Mouse (Mus musculus): ENCODE measurements around the gene Pnpla1. TPM values are rescaled to one million over a fixed set of nuclear protein-coding genes. Genes with fewer than 3 reads are reported as not detected.

Gene Pnpla1
- polyA plus RNA-seq, 1 experiment from 2014 or later = 0.05 TPM

DNA sequence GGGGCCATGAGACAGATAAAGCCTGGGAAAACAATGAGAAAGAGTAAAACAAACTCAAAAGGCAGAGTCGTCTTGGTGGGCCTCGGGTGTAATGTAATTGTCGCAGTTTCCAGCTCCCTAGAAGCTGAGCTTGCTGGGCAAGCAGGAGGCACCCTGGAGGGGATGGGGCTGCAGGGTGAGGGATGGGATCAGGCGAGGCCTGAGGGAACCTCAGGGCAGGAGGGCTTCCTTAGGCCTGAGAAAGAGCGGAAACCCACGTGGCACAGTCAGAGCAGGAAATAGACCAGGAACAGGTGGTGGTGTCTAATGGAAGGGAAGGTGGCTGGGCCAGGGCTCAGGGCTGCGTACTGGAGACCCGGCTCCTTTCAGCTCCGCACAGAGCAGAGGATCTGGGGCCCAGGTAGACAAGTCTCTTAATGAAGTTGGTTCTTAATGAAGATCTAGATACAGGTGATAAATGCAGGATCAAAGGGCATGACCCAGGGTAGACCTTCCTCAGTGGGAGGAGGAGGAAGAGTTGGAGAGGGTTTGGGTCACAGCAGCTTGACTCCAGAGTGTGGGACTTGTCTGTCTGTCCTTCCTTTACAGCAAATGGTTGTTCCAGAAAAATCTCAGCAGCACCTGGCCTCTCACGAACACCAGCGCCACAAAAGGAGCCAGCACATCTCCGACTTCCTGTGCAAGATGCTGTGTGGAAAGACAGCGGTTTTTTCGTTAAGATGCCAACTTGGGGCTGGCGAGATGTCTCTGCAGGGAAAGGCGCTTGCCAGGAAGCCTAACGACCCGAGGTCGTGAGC lies 76.1 kb downstream of the Pnpla1 start:
- ATAC-seq (replicated peaks) = no peak
- H3K36me3 ChIP-seq (replicated peaks) = no peaks in the 10 kb centered on the region
- H3K4me2 ChIP-seq = no peak overlapping the region
- H3K9me3 ChIP-seq = no peaks in the 10 kb centered on the region
- H3K27me3 ChIP-seq (replicated peaks) = no peaks in the 10 kb centered on the region
- no peak overlapping the region for H3K27ac ChIP-seq
- WGBS = 82% methylated on average over 19 of the region's 19 CpGs
- no peak overlapping the region for H3K4me3 ChIP-seq
- no peak overlapping the region for H3K9ac ChIP-seq
- H3K4me1 ChIP-seq = peaks cover 8% of the 10 kb centered on the region

DNA sequence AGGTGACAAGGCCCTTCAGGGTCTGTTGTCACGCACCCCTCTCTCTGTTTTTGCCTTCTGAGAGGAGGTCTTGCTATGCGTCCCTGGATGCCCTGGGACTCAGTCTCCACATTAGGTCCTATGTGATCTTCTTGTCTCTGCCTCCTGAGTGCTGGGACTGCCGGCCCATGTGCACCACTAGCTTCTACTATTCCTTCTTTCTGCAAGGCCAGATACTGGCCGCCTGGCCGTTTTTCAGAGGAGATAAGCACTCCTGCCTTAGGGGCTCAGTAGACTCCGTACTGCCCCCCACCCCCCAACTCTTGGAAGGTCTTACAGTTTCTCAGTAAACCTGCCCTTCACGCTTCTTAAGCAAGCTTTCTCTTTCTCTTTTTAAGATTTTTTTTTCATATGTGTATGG lies 77.9 kb downstream of the Pnpla1 start:
- Histone ChIP-seq H3K36me3 (replicated peaks) (no peaks in the 10 kb centered on the region), H3K27ac (no peak overlapping the region), H3K9ac (no peak overlapping the region), H3K4me3 (no peak overlapping the region), H3K4me2 (no peak overlapping the region), H3K4me1 (no peaks in the 10 kb centered on the region), H3K27me3 (replicated peaks) (no peaks in the 10 kb centered on the region), H3K9me3 (no peaks in the 10 kb centered on the region)
- no peak for ATAC-seq (replicated peaks)
- WGBS = 86% methylated on average over 7 of the region's 7 CpGs

DNA sequence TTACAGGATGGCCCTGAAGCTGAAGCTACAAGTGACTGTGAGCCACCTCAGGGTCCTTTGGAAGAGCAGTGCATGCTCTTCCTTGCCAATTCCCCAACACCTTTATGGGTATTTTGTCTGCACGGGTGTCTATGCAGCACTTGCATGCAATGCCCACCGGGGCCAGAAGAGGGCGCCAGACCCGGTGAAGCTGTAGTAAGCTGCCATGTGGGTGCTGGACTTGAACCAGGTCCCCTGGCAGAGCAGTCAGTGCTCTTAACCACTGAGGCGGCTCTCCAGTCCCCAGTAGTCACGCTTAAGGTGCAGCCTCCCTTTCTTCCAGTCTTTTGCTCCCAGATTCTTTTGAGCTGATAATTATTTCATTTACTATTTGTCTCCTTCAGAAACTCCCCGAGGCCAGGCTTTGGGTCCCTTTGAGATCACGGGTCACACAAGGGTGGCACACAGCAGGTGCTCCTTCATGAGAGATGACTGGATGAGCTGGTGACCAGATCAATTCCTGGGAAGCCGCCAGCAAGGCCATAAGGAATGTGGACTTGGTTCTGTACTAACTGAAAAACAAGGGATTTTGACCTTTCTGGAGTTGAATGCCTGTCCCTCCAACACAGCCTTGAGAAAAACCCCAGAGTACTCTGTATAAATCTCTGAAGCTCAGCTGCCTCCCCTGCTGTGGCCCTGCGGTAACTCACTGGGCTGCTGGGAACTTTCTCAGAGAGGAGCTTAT lies 78.6 kb downstream of the Pnpla1 start:
- ATAC-seq (replicated peaks) = no peak
- Histone ChIP-seq H3K4me3 (no peak overlapping the region), H3K9me3 (no peaks in the 10 kb centered on the region), H3K36me3 (replicated peaks) (no peaks in the 10 kb centered on the region), H3K9ac (no peak overlapping the region), H3K4me2 (no peak overlapping the region), H3K27ac (no peak overlapping the region), H3K4me1 (no peaks in the 10 kb centered on the region), H3K27me3 (replicated peaks) (no peaks in the 10 kb centered on the region)
- 84% methylated on average over 10 of the region's 10 CpGs for WGBS

Other genes with a start within 250 kb of the Pnpla1 start
- gene Srpk1, start 235.7 kb upstream of the Pnpla1 start, polyA plus RNA-seq (2015; fragmentation: Nextera tagmentation; extraction: Ambion mirVana) = 88.2 and 91.3 TPM in 2 replicates
- 1.4 and 1.5 TPM in 2 replicates for gene Slc26a8, start 168.2 kb upstream of the Pnpla1 start, polyA plus RNA-seq (2015; fragmentation: Nextera tagmentation; extraction: Ambion mirVana)
- 27.5 and 27.7 TPM in 2 replicates for gene Mapk14, start 167.1 kb upstream of the Pnpla1 start, polyA plus RNA-seq (2015; fragmentation: Nextera tagmentation; extraction: Ambion mirVana)
- 2.4 TPM in 2 replicates for gene AC170998.1, start 132.3 kb upstream of the Pnpla1 start, polyA plus RNA-seq (2015; fragmentation: Nextera tagmentation; extraction: Ambion mirVana)
- gene Mapk13, start 89.1 kb upstream of the Pnpla1 start, polyA plus RNA-seq (2015; fragmentation: Nextera tagmentation; extraction: Ambion mirVana) = 0.86 and 1.1 TPM in 2 replicates
- gene Brpf3, start 57.3 kb upstream of the Pnpla1 start, polyA plus RNA-seq (2015; fragmentation: Nextera tagmentation; extraction: Ambion mirVana) = 6.9 and 9.5 TPM in 2 replicates
- 1.7 and 2.5 TPM in 2 replicates for gene 4930539E08Rik, start 56.9 kb downstream of the Pnpla1 start, polyA plus RNA-seq (2015; fragmentation: Nextera tagmentation; extraction: Ambion mirVana)
- 0.17 TPM in 1 of 2 replicates, not detected in the other for gene Pxt1, start 85.4 kb downstream of the Pnpla1 start, polyA plus RNA-seq (2015; fragmentation: Nextera tagmentation; extraction: Ambion mirVana)
- gene Kctd20, start 93.5 kb downstream of the Pnpla1 start, polyA plus RNA-seq (2015; fragmentation: Nextera tagmentation; extraction: Ambion mirVana) = 91.1 and 93.9 TPM in 2 replicates
- gene Stk38, start 149.6 kb downstream of the Pnpla1 start, polyA plus RNA-seq (2015; fragmentation: Nextera tagmentation; extraction: Ambion mirVana) = 99.7 and 105 TPM in 2 replicates
- gene Srsf3, start 174.2 kb downstream of the Pnpla1 start, polyA plus RNA-seq (2015; fragmentation: Nextera tagmentation; extraction: Ambion mirVana) = 429 and 442 TPM in 2 replicates
- gene Cdkn1a, start 232.6 kb downstream of the Pnpla1 start, polyA plus RNA-seq (2015; fragmentation: Nextera tagmentation; extraction: Ambion mirVana) = 97.7 and 99.9 TPM in 2 replicates

All from midbrain, embryonic 15.5 days (tissue).